Mouse (Mus musculus): ENCODE data around the gene Rab11fip5.

DNA sequence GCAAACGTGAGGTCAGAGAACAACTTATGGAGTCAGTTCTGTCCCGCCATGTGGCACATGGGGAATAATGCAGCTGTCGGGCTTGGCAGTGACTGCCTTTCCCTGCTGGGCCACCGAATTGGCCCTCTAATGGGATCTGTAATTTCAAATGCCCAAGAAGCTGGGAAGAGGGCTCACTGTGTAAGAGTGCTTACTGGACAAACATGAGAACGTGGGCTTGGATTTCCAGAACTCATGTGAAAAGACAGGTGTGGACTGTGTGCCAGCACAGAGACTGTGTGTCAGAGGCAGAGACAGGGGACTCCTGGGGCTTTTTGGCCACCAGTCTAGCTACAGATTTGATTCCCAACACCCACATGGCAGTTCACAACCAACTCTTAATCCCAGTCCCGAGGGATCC, 19.7 kb downstream of the Rab11fip5 start:
- TF ChIP-seq MAX (IDR thresholded peaks at IDR 0.05; ENCODE audit: low read depth) (no peak), MYOD1 (IDR thresholded peaks at IDR 0.05; ENCODE audit: control insufficient read depth in 1 of 3, insufficient read length in 2 of 3, low read depth in 2 of 3) (no peak), POLR2A (IDR thresholded peaks at IDR 0.05; ENCODE audit: insufficient read length, low read depth) (no peak), POLR2AphosphoS2 (IDR thresholded peaks at IDR 0.05; ENCODE audit: insufficient read length, low read depth) (no peak), USF1 (IDR thresholded peaks at IDR 0.05; ENCODE audit: low read depth) (no peak), CEBPB (IDR thresholded peaks at IDR 0.05; ENCODE audit: insufficient read depth, poor library complexity, severe bottlenecking) (no peak), REST (IDR thresholded peaks at IDR 0.05; ENCODE audit: insufficient read depth, insufficient read length) (no peak)

Data from myocyte (in vitro differentiated cells).